Comparison of ENCODE assay signal across 7 mouse cellular contexts in genomic region chr4:88641077-88641831, GRCm38 (mm10). TPM values are rescaled to one million over a fixed set of nuclear protein-coding genes. Genes with fewer than 3 reads are reported as not detected.
DNase-seq lines count a peak whose midpoint lies in the region; ATAC-seq and TF ChIP-seq lines count a peak whose summit lies in the region.

No protein-coding gene starts in this region.

- no peaks in the 10 kb centered on the region for H3K36me3 ChIP-seq in embryonic facial prominence, embryonic 10.5 days (replicated peaks)
- no peaks in the 10 kb centered on the region for H3K36me3 ChIP-seq in intestine, postnatal 0 days (ENCODE audit: control insufficient read depth, insufficient read depth)
- no peaks in the 10 kb centered on the region for H3K36me3 ChIP-seq in midbrain, embryonic 12.5 days
- no peaks in the 10 kb centered on the region for H3K36me3 ChIP-seq in small intestine, adult 2 months (ENCODE audit: control insufficient read depth, insufficient read depth, low read length)

- peak overlapping the region; percentile 42 for H3K4me3 ChIP-seq in embryonic facial prominence, embryonic 10.5 days
- H3K4me3 ChIP-seq in intestine, postnatal 0 days (ENCODE audit: low read depth, low read length) = peak overlapping the region; percentile 39
- H3K4me3 ChIP-seq in midbrain, embryonic 12.5 days = peak overlapping the region; percentile 25
- H3K4me3 ChIP-seq in small intestine, adult 2 months (ENCODE audit: low read depth, low read length) = peak overlapping the region; percentile 67

- TF ChIP-seq POLR2A in small intestine, adult 2 months (IDR thresholded peaks at IDR 0.05; ENCODE audit: low read depth, low read length) = peak; percentile 33; the same call in 1 of the 2 replicates

- peak; percentile 97 for DNase-seq in adrenal gland, postnatal 10 days
- peak; percentile 92 for DNase-seq in embryonic facial prominence, embryonic 10.5 days (ENCODE audit: low spot score)
- DNase-seq in gonadal fat pad, adult 2 months (ENCODE audit: low read depth) = peak; percentile 86
- peak; percentile 93 for DNase-seq in left cerebral cortex, postnatal 4 days

- no peaks in the 10 kb centered on the region for H3K27me3 ChIP-seq in embryonic facial prominence, embryonic 10.5 days (replicated peaks; ENCODE audit: low read depth, poor library complexity, severe bottlenecking)
- no peaks in the 10 kb centered on the region for H3K27me3 ChIP-seq in intestine, postnatal 0 days (replicated peaks; ENCODE audit: control insufficient read depth, insufficient read depth, low read length)
- H3K27me3 ChIP-seq in midbrain, embryonic 12.5 days = no peaks in the 10 kb centered on the region
- H3K27me3 ChIP-seq in small intestine, adult 2 months (ENCODE audit: control insufficient read depth, insufficient read depth, low read length) = no peaks in the 10 kb centered on the region

- intact Hi-C loops in left cerebral cortex, postnatal 4 days (cut with DNase I) = no loop called here

- H3K9me3 ChIP-seq in embryonic facial prominence, embryonic 10.5 days = no peaks in the 10 kb centered on the region
- H3K9me3 ChIP-seq in intestine, postnatal 0 days (ENCODE audit: control insufficient read depth) = no peaks in the 10 kb centered on the region
- no peaks in the 10 kb centered on the region for H3K9me3 ChIP-seq in midbrain, embryonic 12.5 days

- H3K4me2 ChIP-seq in intestine, postnatal 0 days (replicated peaks; ENCODE audit: low read depth) = peak overlapping the region; percentile 58
- peak overlapping the region; percentile 38 for H3K4me2 ChIP-seq in midbrain, embryonic 12.5 days (replicated peaks)

- H3K4me1 ChIP-seq in embryonic facial prominence, embryonic 10.5 days = no peaks in the 10 kb centered on the region
- H3K4me1 ChIP-seq in intestine, postnatal 0 days (replicated peaks; ENCODE audit: control insufficient read depth, insufficient read depth, low read length) = no peaks in the 10 kb centered on the region
- H3K4me1 ChIP-seq in midbrain, embryonic 12.5 days = no peaks in the 10 kb centered on the region
- H3K4me1 ChIP-seq in small intestine, adult 2 months (ENCODE audit: control insufficient read depth, insufficient read depth, insufficient read length, low read length) = no peaks in the 10 kb centered on the region

- no peak overlapping the region for H3K9ac ChIP-seq in intestine, postnatal 0 days (ENCODE audit: low read depth, low read length)
- no peak overlapping the region for H3K9ac ChIP-seq in midbrain, embryonic 12.5 days (replicated peaks)

- H3K27ac ChIP-seq in embryonic facial prominence, embryonic 10.5 days (replicated peaks) = no peak overlapping the region
- no peak overlapping the region for H3K27ac ChIP-seq in intestine, postnatal 0 days (ENCODE audit: low read depth, low read length)
- no peak overlapping the region for H3K27ac ChIP-seq in midbrain, embryonic 12.5 days (replicated peaks)
- no peak overlapping the region for H3K27ac ChIP-seq in small intestine, adult 2 months (ENCODE audit: insufficient read depth, low read depth, low read length)

- TF ChIP-seq CTCF in intestine, postnatal 0 days (IDR thresholded peaks at IDR 0.05; ENCODE audit: low read depth) = peak; percentile 89
- TF ChIP-seq CTCF in small intestine, adult 2 months (IDR thresholded peaks at IDR 0.05; ENCODE audit: extremely low read depth, insufficient read length, insufficient replicate concordance, low read depth, low read length) = peak; percentile 97

- WGBS in embryonic facial prominence, embryonic 10.5 days = 14% methylated on average over 11 of the region's 11 CpGs
- WGBS in intestine, postnatal 0 days = 22% methylated on average over 11 of the region's 11 CpGs
- 16% methylated on average over 11 of the region's 11 CpGs for WGBS in midbrain, embryonic 12.5 days
- WGBS in small intestine, adult 2 months = 10% methylated on average over 11 of the region's 11 CpGs

- ATAC-seq in intestine, postnatal 0 days = peak; percentile 91
- ATAC-seq in midbrain, embryonic 12.5 days (ENCODE audit: low FRiP score, low read depth) = peak; percentile 95

RNA-seq across cellular contexts. Expression of gene Ifna13, which starts 3.0 kb away (rescaled TPM):
- not detected for total RNA-seq in adrenal gland, postnatal 10 days (2021)
- polyA plus RNA-seq in embryonic facial prominence, embryonic 10.5 days (2016; fragmentation: Nextera tagmentation; extraction: Ambion mirVana) = not detected in 2 replicates
- polyA plus RNA-seq in gonadal fat pad, adult 2 months (2012; rRNA removed) = not detected in 2 replicates
- polyA plus RNA-seq in intestine, postnatal 0 days (2015; fragmentation: Nextera tagmentation; extraction: Ambion mirVana) = not detected in 2 replicates
- not detected for total RNA-seq in left cerebral cortex, postnatal 4 days (2021)
- not detected in 2 replicates for polyA plus RNA-seq in midbrain, embryonic 12.5 days (2016; fragmentation: Nextera tagmentation; extraction: Ambion mirVana)
- polyA plus RNA-seq in small intestine, adult 2 months (2012; rRNA removed) = not detected in 2 replicates

RNA-seq across cellular contexts. Expression of gene C87499, which starts 7.0 kb away (rescaled TPM):
- total RNA-seq in adrenal gland, postnatal 10 days (2021) = not detected
- not detected in 2 replicates for polyA plus RNA-seq in embryonic facial prominence, embryonic 10.5 days (2016; fragmentation: Nextera tagmentation; extraction: Ambion mirVana)
- polyA plus RNA-seq in gonadal fat pad, adult 2 months (2012; rRNA removed) = not detected in 2 replicates
- not detected in 2 replicates for polyA plus RNA-seq in intestine, postnatal 0 days (2015; fragmentation: Nextera tagmentation; extraction: Ambion mirVana)
- total RNA-seq in left cerebral cortex, postnatal 4 days (2021) = not detected
- not detected in 2 replicates for polyA plus RNA-seq in midbrain, embryonic 12.5 days (2016; fragmentation: Nextera tagmentation; extraction: Ambion mirVana)
- not detected in 2 replicates for polyA plus RNA-seq in small intestine, adult 2 months (2012; rRNA removed)

RNA-seq across cellular contexts. Expression of gene Ifna16, which starts 35.5 kb away (rescaled TPM):
- not detected for total RNA-seq in adrenal gland, postnatal 10 days (2021)
- polyA plus RNA-seq in embryonic facial prominence, embryonic 10.5 days (2016; fragmentation: Nextera tagmentation; extraction: Ambion mirVana) = not detected in 2 replicates
- polyA plus RNA-seq in gonadal fat pad, adult 2 months (2012; rRNA removed) = not detected in 2 replicates
- polyA plus RNA-seq in intestine, postnatal 0 days (2015; fragmentation: Nextera tagmentation; extraction: Ambion mirVana) = not detected in 2 replicates
- total RNA-seq in left cerebral cortex, postnatal 4 days (2021) = not detected
- not detected in 2 replicates for polyA plus RNA-seq in midbrain, embryonic 12.5 days (2016; fragmentation: Nextera tagmentation; extraction: Ambion mirVana)
- polyA plus RNA-seq in small intestine, adult 2 months (2012; rRNA removed) = not detected in 2 replicates

RNA-seq across cellular contexts. Expression of gene Ifna12, which starts 38.1 kb away (rescaled TPM):
- not detected for total RNA-seq in adrenal gland, postnatal 10 days (2021)
- polyA plus RNA-seq in embryonic facial prominence, embryonic 10.5 days (2016; fragmentation: Nextera tagmentation; extraction: Ambion mirVana) = not detected in 2 replicates
- not detected in 2 replicates for polyA plus RNA-seq in gonadal fat pad, adult 2 months (2012; rRNA removed)
- not detected in 2 replicates for polyA plus RNA-seq in intestine, postnatal 0 days (2015; fragmentation: Nextera tagmentation; extraction: Ambion mirVana)
- not detected for total RNA-seq in left cerebral cortex, postnatal 4 days (2021)
- not detected in 2 replicates for polyA plus RNA-seq in midbrain, embryonic 12.5 days (2016; fragmentation: Nextera tagmentation; extraction: Ambion mirVana)
- polyA plus RNA-seq in small intestine, adult 2 months (2012; rRNA removed) = not detected in 2 replicates

RNA-seq across cellular contexts. Expression of gene Ifna2, which starts 42.5 kb away (rescaled TPM):
- total RNA-seq in adrenal gland, postnatal 10 days (2021) = not detected
- not detected in 2 replicates for polyA plus RNA-seq in embryonic facial prominence, embryonic 10.5 days (2016; fragmentation: Nextera tagmentation; extraction: Ambion mirVana)
- polyA plus RNA-seq in gonadal fat pad, adult 2 months (2012; rRNA removed) = not detected in 2 replicates
- polyA plus RNA-seq in intestine, postnatal 0 days (2015; fragmentation: Nextera tagmentation; extraction: Ambion mirVana) = not detected in 2 replicates
- not detected for total RNA-seq in left cerebral cortex, postnatal 4 days (2021)
- polyA plus RNA-seq in midbrain, embryonic 12.5 days (2016; fragmentation: Nextera tagmentation; extraction: Ambion mirVana) = not detected in 2 replicates
- not detected in 2 replicates for polyA plus RNA-seq in small intestine, adult 2 months (2012; rRNA removed)
